Mouse (Mus musculus): ENCODE results near the gene Mb. TPM values are rescaled to one million over a fixed set of nuclear protein-coding genes. Genes with fewer than 3 reads are reported as not detected.

Mb gene
- polyA plus RNA-seq, 1 experiment from 2014 or later: 0.84 TPM

DNA sequence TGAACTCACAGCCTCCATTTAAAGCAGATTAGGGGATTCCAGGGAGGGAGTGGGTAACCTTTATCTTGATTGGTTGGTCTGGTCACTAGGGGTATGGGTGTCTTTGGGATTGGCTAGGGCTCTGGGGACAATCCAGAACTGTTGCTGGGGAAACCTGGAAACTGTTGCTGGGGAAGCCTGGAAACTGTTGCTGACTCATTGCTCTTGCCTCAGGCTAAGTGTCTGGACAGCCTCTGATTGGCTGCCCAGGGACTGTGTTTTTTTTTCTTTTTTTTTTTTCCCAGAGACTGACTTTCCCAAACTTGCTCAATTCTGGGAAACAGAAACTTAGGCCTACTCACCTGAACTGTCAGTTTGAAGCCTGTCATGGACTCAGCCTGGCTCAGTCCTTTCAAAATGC is 8.1 kb upstream of the Mb start:
- no peak overlapping the region for H3K27ac ChIP-seq (ENCODE audit: low read length)
- DNase-seq (ENCODE audit: low spot score) (no peak), ATAC-seq (no peak)
- no peak overlapping the region for H3K9ac ChIP-seq (replicated peaks; ENCODE audit: low read depth)
- H3K4me3 ChIP-seq (ENCODE audit: low read depth, low read length): no peak overlapping the region
- no peak for TF ChIP-seq CTCF (IDR thresholded peaks at IDR 0.05)
- TF ChIP-seq EP300 (IDR thresholded peaks at IDR 0.05): no peak
- no peaks in the 10 kb centered on the region for H3K27me3 ChIP-seq (replicated peaks; ENCODE audit: insufficient read depth, low read length)
- H3K9me3 ChIP-seq (ENCODE audit: low read length): no peaks in the 10 kb centered on the region
- no peaks in the 10 kb centered on the region for H3K36me3 ChIP-seq (ENCODE audit: insufficient read depth, low read length)
- no peaks in the 10 kb centered on the region; the same call in 1 of the 2 replicates for H3K4me1 ChIP-seq (ENCODE audit: insufficient read depth, low read depth, low read length)
- no peak overlapping the region for H3K4me2 ChIP-seq (replicated peaks; ENCODE audit: low read depth, low read length)

DNA sequence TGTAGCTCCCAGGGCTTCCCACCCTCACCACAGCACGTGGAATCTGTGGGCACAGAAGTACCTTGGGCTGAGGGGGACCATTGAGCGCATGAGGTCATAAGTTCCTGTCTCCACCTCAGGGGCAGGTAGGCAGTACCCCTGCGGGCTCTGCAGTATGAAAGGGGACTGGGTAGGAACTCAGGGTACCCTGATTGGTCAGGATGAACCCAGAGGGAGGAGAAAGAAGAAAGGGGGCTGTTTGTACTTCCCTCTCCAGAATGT is 6.3 kb upstream of the Mb start:
- Histone ChIP-seq H3K27me3 (replicated peaks; ENCODE audit: insufficient read depth, low read length) (no peaks in the 10 kb centered on the region), H3K4me3 (ENCODE audit: low read depth, low read length) (no peak overlapping the region), H3K9ac (replicated peaks; ENCODE audit: low read depth) (no peak overlapping the region), H3K9me3 (ENCODE audit: low read length) (no peaks in the 10 kb centered on the region), H3K36me3 (ENCODE audit: insufficient read depth, low read length) (no peaks in the 10 kb centered on the region), H3K27ac (ENCODE audit: low read length) (no peak overlapping the region), H3K4me1 (ENCODE audit: insufficient read depth, low read depth, low read length) (no peaks in the 10 kb centered on the region; the same call in 1 of the 2 replicates), H3K4me2 (replicated peaks; ENCODE audit: low read depth, low read length) (no peak overlapping the region)
- TF ChIP-seq CTCF (IDR thresholded peaks at IDR 0.05) (no peak), EP300 (IDR thresholded peaks at IDR 0.05) (no peak)
- 29% methylated on average over 3 of the region's 3 CpGs for WGBS
- no peak for DNase-seq (ENCODE audit: low spot score)
- ATAC-seq: no peak

DNA sequence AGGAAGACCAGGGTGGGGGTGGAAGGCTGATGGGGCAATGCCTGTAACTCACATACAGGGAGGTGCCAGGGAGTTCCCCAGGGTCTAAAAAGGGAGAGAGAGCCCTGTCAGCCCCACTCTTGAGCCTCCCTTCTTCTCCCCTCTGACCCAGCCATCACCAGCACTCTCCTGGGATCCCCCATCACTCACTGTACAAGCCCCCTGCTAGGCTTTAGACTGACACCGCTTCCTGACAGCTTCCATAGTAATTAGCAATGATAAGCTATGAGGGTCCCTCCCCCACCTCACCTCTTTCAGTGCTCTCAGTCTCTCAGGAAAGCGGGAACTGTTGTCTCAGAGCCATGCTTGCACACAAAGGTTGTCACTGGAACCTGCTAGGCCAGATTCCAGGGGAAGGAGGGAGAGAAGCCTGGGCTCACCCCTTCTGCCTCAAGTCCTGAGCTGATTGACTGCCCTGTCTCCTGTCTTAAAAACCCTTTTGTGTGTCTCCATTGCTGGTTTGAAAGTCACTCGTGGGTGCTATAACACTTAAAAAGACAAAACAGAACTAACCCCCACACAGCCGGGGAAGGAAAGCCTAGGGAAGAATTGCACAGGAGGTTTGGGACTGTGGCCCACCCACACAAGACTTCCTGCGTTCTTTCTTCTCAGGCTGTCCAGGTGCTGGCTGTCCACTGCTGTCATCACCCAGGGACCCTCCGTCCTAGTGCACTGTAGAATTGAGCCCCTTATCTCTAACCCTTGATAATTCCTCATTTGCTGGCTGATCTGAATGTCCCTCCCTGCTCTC is 5.7 kb upstream of the Mb start:
- Histone ChIP-seq H3K9ac (replicated peaks; ENCODE audit: low read depth) (no peak overlapping the region), H3K4me2 (replicated peaks; ENCODE audit: low read depth, low read length) (no peak overlapping the region), H3K36me3 (ENCODE audit: insufficient read depth, low read length) (no peaks in the 10 kb centered on the region), H3K4me1 (ENCODE audit: insufficient read depth, low read depth, low read length) (no peaks in the 10 kb centered on the region; the same call in 1 of the 2 replicates), H3K27ac (ENCODE audit: low read length) (no peak overlapping the region), H3K4me3 (ENCODE audit: low read depth, low read length) (no peak overlapping the region), H3K9me3 (ENCODE audit: low read length) (no peaks in the 10 kb centered on the region), H3K27me3 (replicated peaks; ENCODE audit: insufficient read depth, low read length) (no peaks in the 10 kb centered on the region)
- no peak for DNase-seq (ENCODE audit: low spot score)
- no peak for ATAC-seq
- WGBS: 19% methylated on average over 6 of the region's 6 CpGs
- TF ChIP-seq EP300 (IDR thresholded peaks at IDR 0.05) (no peak), CTCF (IDR thresholded peaks at IDR 0.05) (no peak)

DNA sequence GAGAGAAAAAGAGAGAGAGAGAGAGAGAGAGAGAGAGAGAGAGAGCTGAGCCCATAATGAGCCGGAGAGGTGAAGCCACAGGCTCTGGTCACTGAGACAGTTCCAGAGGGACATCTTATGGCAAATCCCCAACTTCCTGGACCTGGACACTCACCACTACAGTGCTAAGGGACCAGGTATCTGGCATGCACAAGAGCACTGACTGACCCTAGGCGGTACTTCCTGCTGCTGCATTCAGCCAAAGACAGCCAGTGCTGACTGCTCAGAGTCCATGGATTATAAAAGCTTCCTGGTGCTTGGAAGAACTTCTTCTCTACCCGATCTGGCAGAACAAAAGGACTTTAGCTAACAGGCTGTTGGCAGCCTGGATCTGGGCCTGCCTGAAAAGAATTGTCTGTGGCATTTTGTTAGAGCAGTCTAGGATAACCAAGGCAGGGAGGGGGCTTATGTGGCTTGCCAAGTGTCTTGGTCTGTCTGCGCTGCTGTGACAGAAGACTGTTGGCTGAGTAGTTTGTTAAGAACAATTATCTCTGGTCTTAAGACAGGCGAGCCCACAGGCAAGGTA is 4.2 kb upstream of the Mb start:
- 62% methylated on average over 5 of the region's 5 CpGs for WGBS
- H3K9ac ChIP-seq (replicated peaks; ENCODE audit: low read depth): no peak overlapping the region
- ATAC-seq (no peak), DNase-seq (ENCODE audit: low spot score) (no peak)
- no peaks in the 10 kb centered on the region for H3K27me3 ChIP-seq (replicated peaks; ENCODE audit: insufficient read depth, low read length)
- no peaks in the 10 kb centered on the region; the same call in 1 of the 2 replicates for H3K4me1 ChIP-seq (ENCODE audit: insufficient read depth, low read depth, low read length)
- H3K36me3 ChIP-seq (ENCODE audit: insufficient read depth, low read length): no peaks in the 10 kb centered on the region
- TF ChIP-seq EP300 (IDR thresholded peaks at IDR 0.05) (no peak), CTCF (IDR thresholded peaks at IDR 0.05) (no peak)
- no peaks in the 10 kb centered on the region for H3K9me3 ChIP-seq (ENCODE audit: low read length)
- no peak overlapping the region for H3K4me2 ChIP-seq (replicated peaks; ENCODE audit: low read depth, low read length)
- H3K4me3 ChIP-seq (ENCODE audit: low read depth, low read length): no peak overlapping the region
- H3K27ac ChIP-seq (ENCODE audit: low read length): no peak overlapping the region

DNA sequence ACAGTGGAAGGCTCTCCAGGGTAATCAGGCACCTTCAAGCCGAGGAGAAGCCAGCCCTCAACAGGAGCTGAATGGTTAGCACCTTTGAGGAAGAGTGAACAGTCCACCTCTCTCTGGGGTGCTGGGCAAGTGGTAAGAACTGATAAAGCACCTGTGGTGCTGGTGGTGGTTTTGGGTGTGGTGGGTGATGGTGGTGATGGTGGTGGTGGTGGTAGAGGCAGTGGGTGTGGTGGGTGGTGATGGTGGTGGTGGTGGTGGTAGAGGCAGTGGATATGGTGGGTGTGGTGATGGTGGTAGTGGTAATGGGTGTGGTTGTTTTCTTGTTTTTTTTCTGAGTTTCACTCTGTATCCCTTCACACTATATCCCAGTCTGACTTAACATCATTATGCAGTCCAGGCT is 2.6 kb upstream of the Mb start:
- ATAC-seq: no peak
- Histone ChIP-seq H3K36me3 (ENCODE audit: insufficient read depth, low read length) (no peaks in the 10 kb centered on the region), H3K4me3 (ENCODE audit: low read depth, low read length) (no peak overlapping the region), H3K4me2 (replicated peaks; ENCODE audit: low read depth, low read length) (no peak overlapping the region), H3K9ac (replicated peaks; ENCODE audit: low read depth) (no peak overlapping the region), H3K27ac (ENCODE audit: low read length) (no peak overlapping the region), H3K9me3 (ENCODE audit: low read length) (no peaks in the 10 kb centered on the region), H3K4me1 (ENCODE audit: insufficient read depth, low read depth, low read length) (no peaks in the 10 kb centered on the region; the same call in 1 of the 2 replicates), H3K27me3 (replicated peaks; ENCODE audit: insufficient read depth, low read length) (no peaks in the 10 kb centered on the region)
- DNase-seq (ENCODE audit: low spot score): no peak
- no peak for TF ChIP-seq CTCF (IDR thresholded peaks at IDR 0.05)
- no peak for TF ChIP-seq EP300 (IDR thresholded peaks at IDR 0.05)
- 92% methylated on average over 1 of the region's 1 CpGs for WGBS

DNA sequence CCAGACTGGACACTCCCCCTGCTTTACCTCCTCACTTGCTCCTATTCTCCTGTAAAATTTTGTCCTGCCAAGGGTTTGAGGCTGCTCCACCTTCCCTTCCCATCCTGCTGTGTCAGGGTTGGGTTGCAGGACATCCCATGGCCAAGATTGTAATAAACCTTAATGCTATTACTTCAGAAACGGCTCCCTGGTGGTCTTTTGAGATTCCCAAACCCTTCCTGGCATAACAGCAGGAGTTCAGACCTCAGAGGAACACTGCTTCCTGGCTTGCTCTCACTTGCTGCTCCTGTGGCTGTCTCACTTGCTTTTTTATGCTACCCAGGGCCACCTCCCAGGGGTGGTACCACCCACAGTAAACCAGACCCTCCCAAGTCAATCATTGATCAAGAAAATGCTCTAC is 1.7 kb upstream of the Mb start:
- Histone ChIP-seq H3K9ac (replicated peaks; ENCODE audit: low read depth) (no peak overlapping the region), H3K36me3 (ENCODE audit: insufficient read depth, low read length) (no peaks in the 10 kb centered on the region), H3K27ac (ENCODE audit: low read length) (no peak overlapping the region), H3K4me2 (replicated peaks; ENCODE audit: low read depth, low read length) (no peak overlapping the region), H3K9me3 (ENCODE audit: low read length) (no peaks in the 10 kb centered on the region), H3K27me3 (replicated peaks; ENCODE audit: insufficient read depth, low read length) (no peaks in the 10 kb centered on the region), H3K4me1 (ENCODE audit: insufficient read depth, low read depth, low read length) (no peaks in the 10 kb centered on the region; the same call in 1 of the 2 replicates), H3K4me3 (ENCODE audit: low read depth, low read length) (no peak overlapping the region)
- 47% methylated on average over 1 of the region's 1 CpGs for whole genome bisulfite sequencing
- DNase-seq (ENCODE audit: low spot score) (no peak), ATAC-seq (no peak)
- TF ChIP-seq CTCF (IDR thresholded peaks at IDR 0.05) (no peak), EP300 (IDR thresholded peaks at IDR 0.05) (no peak)

Data from lung, postnatal 0 days (tissue).